Mouse (Mus musculus): ENCODE measurements around the gene Traf1. TPM values are rescaled to one million over a fixed set of nuclear protein-coding genes. Genes with fewer than 3 reads are reported as not detected.

Gene Traf1
- polyA plus RNA-seq, 1 experiment, result 64.4 TPM

DNA sequence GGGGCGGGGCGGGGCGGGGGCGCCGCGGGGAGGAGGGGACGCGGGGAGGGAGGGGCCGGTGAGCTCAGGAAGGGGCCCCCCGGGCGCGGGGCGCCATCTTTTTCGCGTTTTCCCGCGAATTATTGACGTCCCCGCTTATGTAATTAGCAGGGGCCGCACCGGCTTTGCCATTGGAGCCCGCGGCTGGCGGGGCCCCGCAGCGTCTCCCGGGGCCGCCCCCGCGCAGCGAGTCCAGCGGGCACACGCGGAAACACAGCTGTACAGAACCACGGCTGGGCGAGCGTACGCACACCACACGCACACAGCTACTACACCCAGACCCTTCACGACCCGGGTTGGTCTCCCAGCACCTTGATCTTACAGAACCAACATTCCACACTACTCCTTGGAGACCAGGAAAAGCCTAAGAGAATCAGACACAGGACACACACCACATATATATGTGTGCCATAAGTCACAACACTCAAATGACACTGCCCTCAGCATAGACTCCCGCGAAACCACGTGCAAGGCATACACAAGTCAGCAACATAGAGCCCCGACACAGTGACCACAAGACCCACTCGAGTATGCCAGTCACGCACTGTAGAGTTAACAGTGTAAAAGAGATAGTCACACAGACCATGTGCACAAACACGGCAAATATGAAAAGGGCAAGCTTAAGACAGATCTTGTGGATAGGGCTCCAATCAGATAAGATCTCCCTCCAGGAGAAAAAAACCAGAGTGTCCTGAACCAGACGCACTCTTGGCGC is 47.3 kb downstream of the Traf1 start:
- H3K4me1 ChIP-seq (ENCODE audit: control insufficient read depth, insufficient read depth, insufficient read length), result peaks cover 3% of the 10 kb centered on the region; the same call in 1 of the 2 replicates
- WGBS, result 3% methylated on average over 41 of the region's 50 CpGs
- TF ChIP-seq CTCF (IDR thresholded peaks at IDR 0.05; ENCODE audit: extremely low read depth, insufficient read depth, insufficient read length, insufficient replicate concordance), result no peak
- TF ChIP-seq POLR2A (IDR thresholded peaks at IDR 0.05; ENCODE audit: low read depth, low read length), result no peak; the same call in 1 of the 2 replicates
- H3K4me3 ChIP-seq (ENCODE audit: extremely low read depth, insufficient read depth, insufficient read length), result peak overlapping the region; percentile 57; the same call in 1 of the 2 replicates
- peak in 1 of 2 experiments; percentile 51 for DNase-seq (ENCODE audit: low read depth in 1 of 2, low spot score in 2 of 2)
- no peaks in the 10 kb centered on the region for H3K27me3 ChIP-seq (ENCODE audit: control insufficient read depth, insufficient read depth, low read length)
- no peak overlapping the region for H3K27ac ChIP-seq (ENCODE audit: insufficient read depth, low read length)
- no peaks in the 10 kb centered on the region for H3K36me3 ChIP-seq (ENCODE audit: control insufficient read depth, insufficient read depth, low read length)

DNA sequence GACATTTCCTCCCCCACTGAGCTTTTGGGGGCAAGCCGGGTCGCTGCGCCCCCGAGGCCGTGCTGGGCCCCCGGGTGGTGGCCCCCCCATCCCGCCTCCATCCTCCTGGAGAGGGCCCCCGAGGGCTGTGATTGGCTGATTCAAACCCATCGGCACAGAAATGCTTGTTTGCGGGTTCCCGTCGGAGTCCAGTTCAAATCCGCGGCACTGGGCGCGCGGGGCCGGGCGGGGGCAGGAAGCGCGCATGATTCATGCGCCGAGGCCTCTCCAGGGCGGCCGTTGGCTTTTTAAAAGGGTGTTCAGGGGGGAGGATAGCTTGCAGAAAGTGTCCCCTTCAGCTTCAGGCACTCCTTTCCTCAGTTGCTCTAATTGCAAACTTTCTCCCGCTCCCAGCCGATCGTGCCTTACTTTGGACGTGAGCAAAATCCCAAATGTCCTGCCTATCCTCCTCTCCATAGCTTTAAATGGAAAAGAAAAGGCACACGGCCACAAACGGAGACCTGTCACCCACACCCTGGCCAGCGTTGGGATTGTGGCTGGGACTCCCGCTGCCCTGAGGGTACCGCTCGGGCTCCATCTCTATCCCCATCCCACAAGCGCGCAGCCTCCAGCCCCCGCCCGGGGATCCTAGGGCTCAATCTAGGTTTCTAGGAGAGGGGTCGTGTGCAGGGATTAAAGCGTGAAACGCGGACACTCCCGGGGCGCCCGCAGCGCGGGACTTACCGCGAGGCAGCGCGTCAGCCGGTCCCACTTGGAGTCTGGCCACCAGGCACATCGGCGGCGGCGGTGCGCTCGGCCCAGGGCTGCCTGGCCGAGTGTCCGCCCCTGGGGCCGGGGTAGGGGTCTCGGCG is 48.1 kb downstream of the Traf1 start, which contains the start of gene Phf19:
Gene Phf19 (minus strand): TSS at position 809 of the 851 bp plus-strand sequence.
- H3K27ac ChIP-seq (ENCODE audit: insufficient read depth, low read length), result 0 out of 2 replicates have a peak within 1 kb of the TSS, but pooled peaks have one; percentile 19
- under 1% methylated on average over 61 of the region's 64 CpGs for WGBS
- H3K4me3 ChIP-seq (ENCODE audit: extremely low read depth, insufficient read depth, insufficient read length), result peak within 1 kb of the TSS; percentile 68
- H3K36me3 ChIP-seq (ENCODE audit: control insufficient read depth, insufficient read depth, low read length), result no peaks in the 10 kb centered on the region
- no peaks in the 10 kb centered on the region; the same call in 1 of the 2 replicates for H3K4me1 ChIP-seq (ENCODE audit: control insufficient read depth, insufficient read depth, insufficient read length)
- peak in 1 of 2 experiments; percentile 51 for DNase-seq (ENCODE audit: low read depth in 1 of 2, low spot score in 2 of 2)
- no peaks in the 10 kb centered on the region for H3K27me3 ChIP-seq (ENCODE audit: control insufficient read depth, insufficient read depth, low read length)
- TF ChIP-seq CTCF (IDR thresholded peaks at IDR 0.05; ENCODE audit: extremely low read depth, insufficient read depth, insufficient read length, insufficient replicate concordance) (no peak), POLR2A (IDR thresholded peaks at IDR 0.05; ENCODE audit: low read depth, low read length) (no peak)

GRCm38 (mm10) chr2:34912613-34913012 is 49.0 kb downstream of the Traf1 start:
- Histone ChIP-seq H3K4me3 (ENCODE audit: extremely low read depth, insufficient read depth, insufficient read length) (no peak overlapping the region), H3K36me3 (ENCODE audit: control insufficient read depth, insufficient read depth, low read length) (no peaks in the 10 kb centered on the region)
- DNase-seq (ENCODE audit: low read depth in 1 of 2, low spot score in 2 of 2), result no peak

GRCm38 (mm10) chr2:34911871-34912270 is 49.7 kb downstream of the Traf1 start:
- no peaks in the 10 kb centered on the region for H3K36me3 ChIP-seq (ENCODE audit: control insufficient read depth, insufficient read depth, low read length)
- TF ChIP-seq CTCF (IDR thresholded peaks at IDR 0.05; ENCODE audit: extremely low read depth, insufficient read depth, insufficient read length, insufficient replicate concordance) (no peak), POLR2A (IDR thresholded peaks at IDR 0.05; ENCODE audit: low read depth, low read length) (no peak)
- 83% methylated on average over 5 of the region's 5 CpGs for WGBS
- DNase-seq (ENCODE audit: low read depth in 1 of 2, low spot score in 2 of 2), result no peak
- no peak overlapping the region for H3K27ac ChIP-seq (ENCODE audit: insufficient read depth, low read length)
- peaks cover 4% of the 10 kb centered on the region; the same call in 1 of the 2 replicates for H3K4me1 ChIP-seq (ENCODE audit: control insufficient read depth, insufficient read depth, insufficient read length)
- H3K27me3 ChIP-seq (ENCODE audit: control insufficient read depth, insufficient read depth, low read length), result no peaks in the 10 kb centered on the region
- H3K4me3 ChIP-seq (ENCODE audit: extremely low read depth, insufficient read depth, insufficient read length), result no peak overlapping the region

More at GRCm38 (mm10) chr2:34912613-34913012, 49.0 kb downstream of the Traf1 start:
- H3K27me3 ChIP-seq (ENCODE audit: control insufficient read depth, insufficient read depth, low read length), result no peaks in the 10 kb centered on the region
- no peak overlapping the region for H3K27ac ChIP-seq (ENCODE audit: insufficient read depth, low read length)
- TF ChIP-seq POLR2A (IDR thresholded peaks at IDR 0.05; ENCODE audit: low read depth, low read length), result no peak
- no peak for TF ChIP-seq CTCF (IDR thresholded peaks at IDR 0.05; ENCODE audit: extremely low read depth, insufficient read depth, insufficient read length, insufficient replicate concordance)
- no peaks in the 10 kb centered on the region; the same call in 1 of the 2 replicates for H3K4me1 ChIP-seq (ENCODE audit: control insufficient read depth, insufficient read depth, insufficient read length)
- 61% methylated on average over 7 of the region's 7 CpGs for WGBS

DNA sequence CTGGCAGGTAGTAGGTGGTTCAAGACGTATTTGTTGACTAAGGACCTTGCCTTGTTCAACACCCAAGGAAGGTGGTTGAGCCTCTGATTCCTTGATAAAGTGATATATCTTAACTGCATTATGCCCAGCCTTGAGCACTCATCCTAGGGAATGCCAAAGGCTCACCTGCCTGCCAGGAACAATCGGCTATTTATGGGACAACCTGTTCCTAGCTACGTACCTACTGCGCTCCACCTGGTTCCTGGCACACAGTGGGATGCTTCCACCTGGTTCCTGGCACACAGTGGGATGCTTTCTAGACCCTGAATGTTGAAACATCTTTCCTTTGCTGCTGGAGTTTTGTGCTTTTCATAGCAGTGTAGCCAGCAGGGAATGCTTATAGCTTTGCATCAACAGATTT is 51.9 kb downstream of the Traf1 start:
- Histone ChIP-seq H3K27me3 (ENCODE audit: control insufficient read depth, insufficient read depth, low read length) (no peaks in the 10 kb centered on the region), H3K36me3 (ENCODE audit: control insufficient read depth, insufficient read depth, low read length) (no peaks in the 10 kb centered on the region), H3K4me3 (ENCODE audit: extremely low read depth, insufficient read depth, insufficient read length) (no peak overlapping the region), H3K27ac (ENCODE audit: insufficient read depth, low read length) (no peak overlapping the region), H3K4me1 (ENCODE audit: control insufficient read depth, insufficient read depth, insufficient read length) (peaks cover 10% of the 10 kb centered on the region; the same call in 1 of the 2 replicates)
- no peak for DNase-seq (ENCODE audit: low read depth in 1 of 2, low spot score in 2 of 2)
- WGBS, result 94% methylated on average over 4 of the region's 4 CpGs
- TF ChIP-seq CTCF (IDR thresholded peaks at IDR 0.05; ENCODE audit: extremely low read depth, insufficient read depth, insufficient read length, insufficient replicate concordance) (no peak), POLR2A (IDR thresholded peaks at IDR 0.05; ENCODE audit: low read depth, low read length) (no peak)

- WGBS, result 23% methylated on average over 12 of the region's 12 CpGs
- TF ChIP-seq POLR2A (IDR thresholded peaks at IDR 0.05; ENCODE audit: low read depth, low read length), result no peak
- no peak for TF ChIP-seq CTCF (IDR thresholded peaks at IDR 0.05; ENCODE audit: extremely low read depth, insufficient read depth, insufficient read length, insufficient replicate concordance)
- Histone ChIP-seq H3K4me3 (ENCODE audit: extremely low read depth, insufficient read depth, insufficient read length) (no peak overlapping the region), H3K27me3 (ENCODE audit: control insufficient read depth, insufficient read depth, low read length) (no peaks in the 10 kb centered on the region), H3K27ac (ENCODE audit: insufficient read depth, low read length) (peak overlapping the region; percentile 75), H3K4me1 (ENCODE audit: control insufficient read depth, insufficient read depth, insufficient read length) (peaks cover 10% of the 10 kb centered on the region; the same call in 1 of the 2 replicates), H3K36me3 (ENCODE audit: control insufficient read depth, insufficient read depth, low read length) (no peaks in the 10 kb centered on the region)
- peak in 1 of 2 experiments; percentile 67 for DNase-seq (ENCODE audit: low read depth in 1 of 2, low spot score in 2 of 2)
Observed at GRCm38 (mm10) chr2:34906861-34907604, 54.5 kb downstream of the Traf1 start.
